Mouse (Mus musculus): Measurements from ENCODE around the gene Atat1. TPM values are rescaled to one million over a fixed set of nuclear protein-coding genes. Genes with fewer than 3 reads are reported as not detected.
"Not testable (repeated sequence)": the region's sequence is repeated elsewhere in the genome, so short reads cannot be mapped to it uniquely, and the experiment has no call there.

Atat1 gene
- polyA plus RNA-seq (2014; fragmentation: Nextera tagmentation; extraction: Ambion mirVana): 213 and 214 TPM in 2 replicates

- H3K27me3 ChIP-seq (ENCODE audit: control insufficient read depth, insufficient read depth, low read length): no peaks in the 10 kb centered on the region
- peak within 1 kb of the TSS; percentile 65 for H3K9ac ChIP-seq (ENCODE audit: low read length)
- H3K4me1 ChIP-seq (ENCODE audit: control insufficient read depth, insufficient read depth, low read length): peaks cover 8% of the 10 kb centered on the region
- ATAC-seq (ENCODE audit: insufficient read depth, low FRiP score, low TSS enrichment) (peak; percentile 92), DNase-seq (ENCODE audit: low spot score) (peak; percentile 95)
- H3K4me3 ChIP-seq (ENCODE audit: low read depth, low read length): peak within 1 kb of the TSS; percentile 56
- 3% methylated on average over 25 of the region's 25 CpGs for WGBS
- H3K9me3 ChIP-seq (ENCODE audit: control insufficient read depth, low read length): no peaks in the 10 kb centered on the region
- peak within 1 kb of the TSS; percentile 67 for H3K27ac ChIP-seq (ENCODE audit: low read depth, low read length)
- H3K4me2 ChIP-seq (ENCODE audit: low read depth): peak within 1 kb of the TSS; percentile 91
- peaks cover 8% of the 10 kb centered on the region for H3K36me3 ChIP-seq (ENCODE audit: control insufficient read depth, insufficient read depth, low read length)
Observed at GRCm38 (mm10) chr17:35909919-35910369, at the start of gene Atat1. TSS of gene Atat1 (minus strand) at chr17:35910075.

GRCm38 (mm10) chr17:35958533-35959223 lies 48.8 kb upstream of the Atat1 start:
- DNase-seq (ENCODE audit: low spot score): no peak
- Histone ChIP-seq H3K4me2 (ENCODE audit: low read depth) (no peak overlapping the region), H3K9ac (ENCODE audit: low read length) (no peak overlapping the region), H3K27ac (ENCODE audit: low read depth, low read length) (no peak overlapping the region), H3K4me3 (ENCODE audit: low read depth, low read length) (no peak overlapping the region), H3K27me3 (ENCODE audit: control insufficient read depth, insufficient read depth, low read length) (no peaks in the 10 kb centered on the region), H3K36me3 (ENCODE audit: control insufficient read depth, insufficient read depth, low read length) (peaks cover 42% of the 10 kb centered on the region), H3K4me1 (ENCODE audit: control insufficient read depth, insufficient read depth, low read length) (no peaks in the 10 kb centered on the region), H3K9me3 (ENCODE audit: control insufficient read depth, low read length) (no peaks in the 10 kb centered on the region)
- 97% methylated on average over 15 of the region's 15 CpGs for WGBS
- ATAC-seq (ENCODE audit: insufficient read depth, low FRiP score, low TSS enrichment): no peak

- peaks cover 23% of the 10 kb centered on the region for H3K36me3 ChIP-seq (ENCODE audit: control insufficient read depth, insufficient read depth, low read length)
- no peak overlapping the region for H3K4me2 ChIP-seq (ENCODE audit: low read depth)
- WGBS: 80% methylated on average over 8 of the region's 8 CpGs
- no peak overlapping the region for H3K27ac ChIP-seq (ENCODE audit: low read depth, low read length)
- no peak overlapping the region for H3K4me3 ChIP-seq (ENCODE audit: low read depth, low read length)
- DNase-seq (ENCODE audit: low spot score) (no peak), ATAC-seq (ENCODE audit: insufficient read depth, low FRiP score, low TSS enrichment) (no peak)
- H3K9me3 ChIP-seq (ENCODE audit: control insufficient read depth, low read length): no peaks in the 10 kb centered on the region
- H3K9ac ChIP-seq (ENCODE audit: low read length): no peak overlapping the region
- H3K4me1 ChIP-seq (ENCODE audit: control insufficient read depth, insufficient read depth, low read length): no peaks in the 10 kb centered on the region
- no peaks in the 10 kb centered on the region for H3K27me3 ChIP-seq (ENCODE audit: control insufficient read depth, insufficient read depth, low read length)
Observed at GRCm38 (mm10) chr17:35954665-35955064, 44.8 kb upstream of the Atat1 start.

- H3K36me3 ChIP-seq (ENCODE audit: control insufficient read depth, insufficient read depth, low read length); H3K27me3 ChIP-seq (ENCODE audit: control insufficient read depth, insufficient read depth, low read length); H3K9ac ChIP-seq (ENCODE audit: low read length); H3K4me2 ChIP-seq (ENCODE audit: low read depth); H3K9me3 ChIP-seq (ENCODE audit: control insufficient read depth, low read length); ATAC-seq (ENCODE audit: insufficient read depth, low FRiP score, low TSS enrichment); DNase-seq (ENCODE audit: low spot score); H3K4me1 ChIP-seq (ENCODE audit: control insufficient read depth, insufficient read depth, low read length); H3K4me3 ChIP-seq (ENCODE audit: low read depth, low read length); H3K27ac ChIP-seq (ENCODE audit: low read depth, low read length): not testable (repeated sequence)
- 83% methylated on average over 2 of the region's 3 CpGs for WGBS
Observed at GRCm38 (mm10) chr17:35952559-35952958, 42.7 kb upstream of the Atat1 start.

- ATAC-seq (ENCODE audit: insufficient read depth, low FRiP score, low TSS enrichment); H3K9ac ChIP-seq (ENCODE audit: low read length); H3K27ac ChIP-seq (ENCODE audit: low read depth, low read length); H3K4me3 ChIP-seq (ENCODE audit: low read depth, low read length); H3K36me3 ChIP-seq (ENCODE audit: control insufficient read depth, insufficient read depth, low read length); H3K4me1 ChIP-seq (ENCODE audit: control insufficient read depth, insufficient read depth, low read length); H3K27me3 ChIP-seq (ENCODE audit: control insufficient read depth, insufficient read depth, low read length); H3K4me2 ChIP-seq (ENCODE audit: low read depth); DNase-seq (ENCODE audit: low spot score); H3K9me3 ChIP-seq (ENCODE audit: control insufficient read depth, low read length): not testable (repeated sequence)
Observed at GRCm38 (mm10) chr17:35950946-35951345, 41.1 kb upstream of the Atat1 start.

- H3K27ac ChIP-seq (ENCODE audit: low read depth, low read length): no peak overlapping the region
- H3K36me3 ChIP-seq (ENCODE audit: control insufficient read depth, insufficient read depth, low read length): no peaks in the 10 kb centered on the region
- H3K9ac ChIP-seq (ENCODE audit: low read length): no peak overlapping the region
- no peaks in the 10 kb centered on the region for H3K9me3 ChIP-seq (ENCODE audit: control insufficient read depth, low read length)
- no peak overlapping the region for H3K4me3 ChIP-seq (ENCODE audit: low read depth, low read length)
- 59% methylated on average over 1 of the region's 1 CpGs for WGBS
- DNase-seq (ENCODE audit: low spot score) (no peak), ATAC-seq (ENCODE audit: insufficient read depth, low FRiP score, low TSS enrichment) (no peak)
- H3K4me1 ChIP-seq (ENCODE audit: control insufficient read depth, insufficient read depth, low read length): no peaks in the 10 kb centered on the region
- no peak overlapping the region for H3K4me2 ChIP-seq (ENCODE audit: low read depth)
- no peaks in the 10 kb centered on the region for H3K27me3 ChIP-seq (ENCODE audit: control insufficient read depth, insufficient read depth, low read length)
Observed at GRCm38 (mm10) chr17:35939941-35940340, 30.1 kb upstream of the Atat1 start.

GRCm38 (mm10) chr17:35939108-35939507 lies 29.2 kb upstream of the Atat1 start:
- no peak for DNase-seq (ENCODE audit: low spot score)
- H3K27ac ChIP-seq (ENCODE audit: low read depth, low read length): no peak overlapping the region
- no peaks in the 10 kb centered on the region for H3K36me3 ChIP-seq (ENCODE audit: control insufficient read depth, insufficient read depth, low read length)
- no peak overlapping the region for H3K4me3 ChIP-seq (ENCODE audit: low read depth, low read length)
- no peaks in the 10 kb centered on the region for H3K4me1 ChIP-seq (ENCODE audit: control insufficient read depth, insufficient read depth, low read length)
- ATAC-seq (ENCODE audit: insufficient read depth, low FRiP score, low TSS enrichment): no peak
- H3K4me2 ChIP-seq (ENCODE audit: low read depth): no peak overlapping the region
- no peaks in the 10 kb centered on the region for H3K27me3 ChIP-seq (ENCODE audit: control insufficient read depth, insufficient read depth, low read length)
- H3K9me3 ChIP-seq (ENCODE audit: control insufficient read depth, low read length): no peaks in the 10 kb centered on the region
- WGBS: 50% methylated on average over 2 of the region's 2 CpGs
- no peak overlapping the region for H3K9ac ChIP-seq (ENCODE audit: low read length)

GRCm38 (mm10) chr17:35937700-35938348 lies 27.9 kb upstream of the Atat1 start:
- Histone ChIP-seq H3K4me1 (ENCODE audit: control insufficient read depth, insufficient read depth, low read length) (no peaks in the 10 kb centered on the region), H3K4me2 (ENCODE audit: low read depth) (no peak overlapping the region), H3K27ac (ENCODE audit: low read depth, low read length) (no peak overlapping the region), H3K4me3 (ENCODE audit: low read depth, low read length) (no peak overlapping the region), H3K36me3 (ENCODE audit: control insufficient read depth, insufficient read depth, low read length) (no peaks in the 10 kb centered on the region), H3K9me3 (ENCODE audit: control insufficient read depth, low read length) (no peaks in the 10 kb centered on the region), H3K27me3 (ENCODE audit: control insufficient read depth, insufficient read depth, low read length) (no peaks in the 10 kb centered on the region), H3K9ac (ENCODE audit: low read length) (no peak overlapping the region)
- 42% methylated on average over 2 of the region's 2 CpGs for WGBS
- ATAC-seq (ENCODE audit: insufficient read depth, low FRiP score, low TSS enrichment) (peak; percentile 61; the same call in 1 of the 2 replicates), DNase-seq (ENCODE audit: low spot score) (peak; percentile 57)

GRCm38 (mm10) chr17:35935763-35936162 lies 25.9 kb upstream of the Atat1 start:
- H3K4me3 ChIP-seq (ENCODE audit: low read depth, low read length); ATAC-seq (ENCODE audit: insufficient read depth, low FRiP score, low TSS enrichment); H3K4me2 ChIP-seq (ENCODE audit: low read depth); H3K36me3 ChIP-seq (ENCODE audit: control insufficient read depth, insufficient read depth, low read length); DNase-seq (ENCODE audit: low spot score); H3K9me3 ChIP-seq (ENCODE audit: control insufficient read depth, low read length); H3K27me3 ChIP-seq (ENCODE audit: control insufficient read depth, insufficient read depth, low read length); H3K9ac ChIP-seq (ENCODE audit: low read length); H3K27ac ChIP-seq (ENCODE audit: low read depth, low read length); H3K4me1 ChIP-seq (ENCODE audit: control insufficient read depth, insufficient read depth, low read length): not testable (repeated sequence)
- WGBS: 87% methylated on average over 14 of the region's 14 CpGs

Measured in neural tube, embryonic 11.5 days (tissue).